Mouse (Mus musculus): ENCODE results near the gene Rnf180.

GRCm38 (mm10) chr13:105267464-105267863 lies 27.2 kb downstream of the Rnf180 start:
- TF ChIP-seq CTCF (IDR thresholded peaks at IDR 0.05; ENCODE audit: low read depth): no peak
- no peak for TF ChIP-seq EP300 (IDR thresholded peaks at IDR 0.05; ENCODE audit: low read depth)

All from liver, postnatal 0 days (tissue).